Mouse (Mus musculus) embryonic fibroblast, embryonic 13.5 days (primary cell): Measurements from ENCODE around the gene Efnb3.

ENCODE experiments used
- CTCF ChIP-seq: IDR thresholded peaks from 2 replicates; pipeline ENCODE4 v1.5.1; 2011; ENCODE audit warnings: mild to moderate bottlenecking, control low read depth, low read length, moderate library complexity, borderline replicate concordance; ENCODE audit not compliant: insufficient read depth
- POLR2A ChIP-seq: IDR thresholded peaks from 2 replicates; pipeline ENCODE4 v1.6.1; 2011; ENCODE audit warnings: low read depth, mild to moderate bottlenecking, control low read depth, low read length, moderate library complexity

DNA sequence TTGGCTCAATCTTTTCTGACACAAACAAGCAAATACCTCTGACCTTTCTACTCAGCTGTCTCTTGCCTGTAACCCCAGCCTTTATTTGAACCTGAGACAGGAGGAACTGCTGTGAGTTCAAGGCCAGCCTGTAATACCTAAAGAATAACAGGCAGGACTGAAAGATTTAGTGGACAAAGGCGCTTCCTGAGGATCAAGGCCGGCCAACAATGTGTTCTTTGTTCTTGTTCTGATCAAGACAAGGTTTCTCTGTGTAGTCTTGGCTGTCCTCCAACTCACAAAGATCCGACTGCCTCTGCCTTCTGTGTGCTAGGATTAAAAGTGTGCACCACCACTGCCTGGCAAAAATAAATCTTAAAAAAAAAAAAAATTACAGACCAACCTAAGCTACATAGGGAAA is 4.4 kb upstream of the Efnb3 start:
- TF ChIP-seq CTCF: no peak
- TF ChIP-seq POLR2A: no peak
